In genomic region chr5:36593176-36593575, GRCm38 (mm10) we compare ENCODE assay signal across 8 mouse cellular contexts. TPM values are rescaled to one million over a fixed set of nuclear protein-coding genes. Genes with fewer than 3 reads are reported as not detected.
DNase-seq lines count a peak whose midpoint lies in the region; ATAC-seq and TF ChIP-seq lines count a peak whose summit lies in the region.

Tbc1d14 (minus strand) TSS chr5:36593276.

- H3K4me1 ChIP-seq in lung, embryonic 14.5 days (ENCODE audit: insufficient read depth), result no peaks in the 10 kb centered on the region
- no peaks in the 10 kb centered on the region for H3K4me1 ChIP-seq in bone marrow, adult 2 months (ENCODE audit: control insufficient read depth, insufficient read depth, low read length)
- no peaks in the 10 kb centered on the region for H3K4me1 ChIP-seq in stomach, embryonic 14.5 days (ENCODE audit: control insufficient read depth, insufficient read depth, low read length)

- H3K4me2 ChIP-seq in lung, embryonic 14.5 days, result no peak within 1 kb of the TSS
- H3K4me2 ChIP-seq in stomach, embryonic 14.5 days (replicated peaks; ENCODE audit: low read depth, low read length), result no peak within 1 kb of the TSS

- TF ChIP-seq CTCF in lung, embryonic 14.5 days (IDR thresholded peaks at IDR 0.05; ENCODE audit: low read depth), result no peak
- TF ChIP-seq CTCF in bone marrow, adult 2 months (IDR thresholded peaks at IDR 0.05; ENCODE audit: control insufficient read depth, insufficient read depth, low read length), result no peak

- DNase-seq in lung, embryonic 14.5 days, result no peak
- no peak for DNase-seq in lung, postnatal 14 days
- no peak for DNase-seq in heart, adult 8-10 months (ENCODE audit: low spot score)
- no peak for DNase-seq in layer of hippocampus, postnatal 36 days
- DNase-seq in cerebellum, postnatal 36 days, result no peak
- DNase-seq in frontal cortex, postnatal 25 days (ENCODE audit: low spot score in 2 of 2), result no peak

- H3K27me3 ChIP-seq in lung, embryonic 14.5 days (ENCODE audit: insufficient read depth, low read length), result no peaks in the 10 kb centered on the region
- H3K27me3 ChIP-seq in stomach, embryonic 14.5 days (ENCODE audit: control insufficient read depth, insufficient read depth, low read length), result no peaks in the 10 kb centered on the region

- no peaks in the 10 kb centered on the region for H3K9me3 ChIP-seq in lung, embryonic 14.5 days (ENCODE audit: low read depth, low read length)
- no peaks in the 10 kb centered on the region for H3K9me3 ChIP-seq in stomach, embryonic 14.5 days (ENCODE audit: control insufficient read depth, low read depth, low read length)

- H3K9ac ChIP-seq in lung, embryonic 14.5 days, result no peak within 1 kb of the TSS
- no peak within 1 kb of the TSS for H3K9ac ChIP-seq in stomach, embryonic 14.5 days (replicated peaks; ENCODE audit: low read depth, low read length)

- no peak for ATAC-seq in lung, embryonic 14.5 days (ENCODE audit: insufficient read depth)
- 0 out of 2 replicates have a peak, but pooled peaks have one; percentile 42 for ATAC-seq in stomach, embryonic 14.5 days (ENCODE audit: insufficient number of reproducible peaks, insufficient read depth, low FRiP score, low read depth)

- no peak within 1 kb of the TSS for H3K4me3 ChIP-seq in lung, embryonic 14.5 days (ENCODE audit: low read depth, low read length)
- no peak within 1 kb of the TSS for H3K4me3 ChIP-seq in bone marrow, adult 2 months (replicated peaks; ENCODE audit: control insufficient read depth, low read depth, low read length)
- no peak within 1 kb of the TSS for H3K4me3 ChIP-seq in stomach, embryonic 14.5 days (ENCODE audit: low read depth, low read length)

- no peaks in the 10 kb centered on the region for H3K36me3 ChIP-seq in lung, embryonic 14.5 days (ENCODE audit: insufficient read depth)
- no peaks in the 10 kb centered on the region for H3K36me3 ChIP-seq in stomach, embryonic 14.5 days (ENCODE audit: control insufficient read depth, insufficient read depth, low read length)

- WGBS in lung, embryonic 14.5 days, result 77% methylated on average over 5 of the region's 5 CpGs
- WGBS in bone marrow, adult 2 months, result 77% methylated on average over 5 of the region's 5 CpGs
- WGBS in stomach, embryonic 14.5 days, result 73% methylated on average over 5 of the region's 5 CpGs

- H3K27ac ChIP-seq in lung, embryonic 14.5 days (ENCODE audit: low read depth), result no peak within 1 kb of the TSS
- H3K27ac ChIP-seq in bone marrow, adult 2 months (ENCODE audit: control insufficient read depth, insufficient read depth, low read depth, low read length, poor library complexity), result no peak within 1 kb of the TSS
- H3K27ac ChIP-seq in stomach, embryonic 14.5 days (ENCODE audit: low read length), result no peak within 1 kb of the TSS

- TF ChIP-seq POLR2A in bone marrow, adult 2 months (IDR thresholded peaks at IDR 0.05; ENCODE audit: borderline replicate concordance, control insufficient read depth, low read depth, low read length), result no peak

RNA-seq across cellular contexts. Expression of gene Tbc1d14, which starts in this region (rescaled TPM):
- 31.1 and 31.3 TPM in 2 replicates for polyA plus RNA-seq in lung, embryonic 14.5 days (2014; fragmentation: Nextera tagmentation; extraction: Ambion mirVana)
- 7.5 and 34.7 TPM in 2 replicates for polyA plus RNA-seq in bone marrow, adult 2 months (2011; ENCODE audit: insufficient read depth, insufficient read length, low replicate concordance, missing spikeins)
- 10 to 100 TPM; 12.8 to 16.3 (median 13.8) TPM for total RNA-seq in heart, adult 8-10 months (2022)
- 10 to 100 TPM; 88.6 to 95.7 TPM for total RNA-seq in layer of hippocampus, postnatal 36 days (2021)
- polyA plus RNA-seq in stomach, embryonic 14.5 days (2014; fragmentation: Nextera tagmentation; extraction: Ambion mirVana), result 41.8 and 42.0 TPM in 2 replicates

Comparison
In these comparisons a context has a peak if more than half of its experiments do, and no peak if none do; other contexts are left out.
1. RNA of gene Tbc1d14 (total RNA-seq): 88.6 to 95.7 TPM in layer of hippocampus, postnatal 36 days; 12.8 to 16.3 TPM in heart, adult 8-10 months; every median in the first group is over 4 times any median in the second.